Mouse (Mus musculus): Measurements from ENCODE around the gene Dhdds.

DNA sequence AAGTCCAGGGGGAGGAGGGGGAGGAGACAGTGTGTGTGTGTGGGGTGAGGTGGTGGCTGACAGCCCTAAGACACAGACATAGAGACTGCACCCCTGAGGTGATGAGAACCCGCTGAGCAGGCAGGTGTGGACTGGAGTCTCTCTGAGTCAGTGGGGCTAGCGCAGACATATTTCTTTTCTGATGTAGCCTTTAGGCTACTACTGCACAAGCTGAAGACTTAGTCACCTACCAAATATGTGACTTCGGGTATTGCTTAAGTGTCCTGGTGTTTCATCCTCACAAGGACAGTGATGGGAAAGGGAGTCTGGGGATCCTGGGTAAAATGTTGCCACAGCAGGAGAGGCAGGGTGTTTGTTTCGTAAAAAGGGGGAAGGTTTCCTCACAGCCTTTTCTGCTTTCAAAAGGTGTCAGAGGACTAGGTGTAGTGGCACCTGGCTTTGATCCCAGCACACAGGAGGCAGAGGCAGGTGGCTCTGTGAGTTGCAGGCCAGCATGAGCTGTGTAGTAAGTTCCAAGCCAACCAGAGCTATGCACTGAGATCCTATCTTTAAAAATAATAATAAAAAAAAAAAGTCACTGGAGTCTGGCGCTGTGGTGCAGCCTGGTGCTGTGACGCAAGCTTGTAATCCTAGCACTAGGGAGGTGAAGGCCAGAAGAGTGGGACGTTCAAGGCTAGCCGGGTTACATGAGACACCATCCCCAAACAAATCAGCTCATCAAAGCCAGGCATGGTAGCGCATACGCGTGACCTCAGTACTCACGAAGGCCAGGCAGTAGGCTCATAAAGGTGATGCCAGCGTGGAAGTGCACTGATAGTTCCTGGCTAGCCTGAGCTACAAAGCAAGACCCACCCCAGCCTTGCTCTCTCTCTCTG is 60.1 kb downstream of the Dhdds start:
- no peak for TF ChIP-seq CTCF (IDR thresholded peaks at IDR 0.05; ENCODE audit: low read depth)
- no peak for TF ChIP-seq EP300 (IDR thresholded peaks at IDR 0.05; ENCODE audit: low read depth)
